Mouse (Mus musculus): ENCODE measurements around the gene Nans.
A peak's percentile ranks its signal among the peaks of the same experiment; 100 is the strongest.

Gene Nans

GRCm38 (mm10) chr4:46489028-46489925 lies at the start of gene Nans:
TSS of gene Nans (plus strand) at chr4:46489248.
- DNase-seq (ENCODE audit: low read depth, low spot score): peak; percentile 97

- DNase-seq (ENCODE audit: low read depth, low spot score): peak; percentile 84
Observed at GRCm38 (mm10) chr4:46442501-46442900, 46.5 kb upstream of the Nans start.

GRCm38 (mm10) chr4:46445237-46445945 lies 43.7 kb upstream of the Nans start:
- DNase-seq (ENCODE audit: low read depth, low spot score): no peak

- DNase-seq (ENCODE audit: low read depth, low spot score): no peak
Observed at GRCm38 (mm10) chr4:46447461-46447860, 41.6 kb upstream of the Nans start.

- DNase-seq (ENCODE audit: low read depth, low spot score): no peak
Observed at GRCm38 (mm10) chr4:46448886-46449285, 40.2 kb upstream of the Nans start.

GRCm38 (mm10) chr4:46450020-46450518 lies 39.0 kb upstream of the Nans start:
- no peak for DNase-seq (ENCODE audit: low read depth, low spot score)

- peak; percentile 94 for DNase-seq (ENCODE audit: low read depth, low spot score)
Observed at GRCm38 (mm10) chr4:46450519-46451131, 38.4 kb upstream of the Nans start, which contains the start of gene Anp32b. TSS of gene Anp32b (plus strand) at chr4:46450902.

- DNase-seq (ENCODE audit: low read depth, low spot score): peak; percentile 83
Observed at GRCm38 (mm10) chr4:46451240-46451757, 37.7 kb upstream of the Nans start.

- peak; percentile 84 for DNase-seq (ENCODE audit: low read depth, low spot score)
Observed at GRCm38 (mm10) chr4:46451758-46452480, 37.1 kb upstream of the Nans start.

- peak; percentile 83 for DNase-seq (ENCODE audit: low read depth, low spot score)
Observed at GRCm38 (mm10) chr4:46452481-46452850, 36.6 kb upstream of the Nans start.

- peak; percentile 25 for DNase-seq (ENCODE audit: low read depth, low spot score)
Observed at GRCm38 (mm10) chr4:46452855-46453719, 36.0 kb upstream of the Nans start.

GRCm38 (mm10) chr4:46454097-46454864 lies 34.8 kb upstream of the Nans start:
- DNase-seq (ENCODE audit: low read depth, low spot score): peak; percentile 53

- no peak for DNase-seq (ENCODE audit: low read depth, low spot score)
Observed at GRCm38 (mm10) chr4:46456762-46457161, 32.3 kb upstream of the Nans start.

GRCm38 (mm10) chr4:46457186-46457585 lies 31.9 kb upstream of the Nans start:
- DNase-seq (ENCODE audit: low read depth, low spot score): no peak

- no peak for DNase-seq (ENCODE audit: low read depth, low spot score)
Observed at GRCm38 (mm10) chr4:46458411-46458810, 30.6 kb upstream of the Nans start.

- peak; percentile 60 for DNase-seq (ENCODE audit: low read depth, low spot score)
Observed at GRCm38 (mm10) chr4:46463130-46463830, 25.8 kb upstream of the Nans start.

GRCm38 (mm10) chr4:46465740-46466139 lies 23.3 kb upstream of the Nans start:
- DNase-seq (ENCODE audit: low read depth, low spot score): no peak

GRCm38 (mm10) chr4:46475101-46475500 lies 13.9 kb upstream of the Nans start:
- no peak for DNase-seq (ENCODE audit: low read depth, low spot score)

- DNase-seq (ENCODE audit: low read depth, low spot score): peak; percentile 71
Observed at GRCm38 (mm10) chr4:46479081-46479480, 10.0 kb upstream of the Nans start.
